Mouse (Mus musculus): ENCODE data around the gene Gabra3.

DNA sequence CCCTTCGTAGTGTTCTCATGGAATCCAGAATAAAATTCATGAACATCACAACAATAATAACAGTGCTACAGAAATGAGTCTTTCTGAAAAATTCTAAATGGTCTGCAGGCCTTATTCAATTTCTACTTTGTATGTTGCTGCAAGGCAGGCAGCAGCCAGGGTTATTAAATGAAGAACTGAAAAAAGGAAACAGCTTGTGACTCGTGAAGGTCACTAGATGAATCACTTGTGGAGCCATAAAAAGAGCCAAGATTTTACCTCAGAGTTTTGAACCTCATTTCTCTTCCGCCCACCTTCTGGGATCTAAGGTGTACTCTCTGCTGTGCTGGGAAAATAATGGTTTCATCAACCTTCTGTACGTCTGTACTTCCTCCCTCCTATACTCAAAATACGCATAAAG, 159.4 kb downstream of the Gabra3 start:
- TF ChIP-seq POLR2A (IDR thresholded peaks at IDR 0.05; ENCODE audit: borderline replicate concordance, insufficient read depth, low read length) (no peak), CTCF (IDR thresholded peaks at IDR 0.05; ENCODE audit: borderline replicate concordance, insufficient read depth, low read depth, low read length) (no peak)
